Mouse (Mus musculus): ENCODE measurements at regions not wholly inside any gene's neighbourhood (a gene's known extent, or its start where the extent isn't known, plus 50 kb on each side); places are given as distances from the start of the nearest gene placed in this dataset.
"Not testable (repeated sequence)": the region's sequence is repeated elsewhere in the genome, so short reads cannot be mapped to it uniquely, and the experiment has no call there.

GRCm38 (mm10) chr6:68852286-68852685 lies 1316.7 kb upstream of the Tacstd2 start:
- Histone ChIP-seq H3K9me3 (ENCODE audit: low read length) (no peaks in the 10 kb centered on the region), H3K27me3 (replicated peaks; ENCODE audit: insufficient read depth, low read length) (no peaks in the 10 kb centered on the region), H3K27ac (ENCODE audit: low read length) (no peak overlapping the region), H3K36me3 (ENCODE audit: insufficient read depth, low read length) (no peaks in the 10 kb centered on the region), H3K4me2 (replicated peaks; ENCODE audit: low read depth, low read length) (no peak overlapping the region), H3K4me3 (ENCODE audit: low read depth, low read length) (no peak overlapping the region), H3K9ac (replicated peaks; ENCODE audit: low read depth) (no peak overlapping the region), H3K4me1 (ENCODE audit: insufficient read depth, low read depth, low read length) (no peaks in the 10 kb centered on the region)
- DNase-seq (ENCODE audit: low spot score) (no peak), ATAC-seq (no peak)
- TF ChIP-seq EP300 (IDR thresholded peaks at IDR 0.05) (no peak), CTCF (IDR thresholded peaks at IDR 0.05) (no peak)
- WGBS: 66% methylated on average over 2 of the region's 2 CpGs

GRCm38 (mm10) chr6:68835186-68835585 lies 1299.6 kb upstream of the Tacstd2 start:
- no peak for DNase-seq (ENCODE audit: low spot score)
- no peaks in the 10 kb centered on the region for H3K4me1 ChIP-seq (ENCODE audit: insufficient read depth, low read depth, low read length)
- no peak overlapping the region for H3K27ac ChIP-seq (ENCODE audit: low read length)
- TF ChIP-seq CTCF (IDR thresholded peaks at IDR 0.05) (no peak), EP300 (IDR thresholded peaks at IDR 0.05) (no peak)
- ATAC-seq: no peak
- H3K4me3 ChIP-seq (ENCODE audit: low read depth, low read length): no peak overlapping the region
- H3K4me2 ChIP-seq (replicated peaks; ENCODE audit: low read depth, low read length): no peak overlapping the region
- WGBS: 51% methylated on average over 1 of the region's 1 CpGs
- no peak overlapping the region for H3K9ac ChIP-seq (replicated peaks; ENCODE audit: low read depth)
- H3K36me3 ChIP-seq (ENCODE audit: insufficient read depth, low read length): no peaks in the 10 kb centered on the region
- no peaks in the 10 kb centered on the region for H3K27me3 ChIP-seq (replicated peaks; ENCODE audit: insufficient read depth, low read length)
- no peaks in the 10 kb centered on the region for H3K9me3 ChIP-seq (ENCODE audit: low read length)

- Histone ChIP-seq H3K9ac (replicated peaks; ENCODE audit: low read depth) (no peak overlapping the region), H3K4me2 (replicated peaks; ENCODE audit: low read depth, low read length) (no peak overlapping the region), H3K27ac (ENCODE audit: low read length) (no peak overlapping the region), H3K9me3 (ENCODE audit: low read length) (no peaks in the 10 kb centered on the region), H3K36me3 (ENCODE audit: insufficient read depth, low read length) (no peaks in the 10 kb centered on the region), H3K27me3 (replicated peaks; ENCODE audit: insufficient read depth, low read length) (no peaks in the 10 kb centered on the region), H3K4me3 (ENCODE audit: low read depth, low read length) (no peak overlapping the region), H3K4me1 (ENCODE audit: insufficient read depth, low read depth, low read length) (no peaks in the 10 kb centered on the region)
- 65% methylated on average over 4 of the region's 4 CpGs for WGBS
- DNase-seq (ENCODE audit: low spot score) (no peak), ATAC-seq (no peak)
- TF ChIP-seq CTCF (IDR thresholded peaks at IDR 0.05) (no peak), EP300 (IDR thresholded peaks at IDR 0.05) (no peak)
Measured at GRCm38 (mm10) chr6:68834633-68835032, 1299.0 kb upstream of the Tacstd2 start.

- not testable (repeated sequence) for H3K9me3 ChIP-seq (ENCODE audit: low read length); H3K4me3 ChIP-seq (ENCODE audit: low read depth, low read length); ATAC-seq; H3K27ac ChIP-seq (ENCODE audit: low read length); H3K9ac ChIP-seq (replicated peaks; ENCODE audit: low read depth); H3K27me3 ChIP-seq (replicated peaks; ENCODE audit: insufficient read depth, low read length); DNase-seq (ENCODE audit: low spot score); H3K4me2 ChIP-seq (replicated peaks; ENCODE audit: low read depth, low read length); H3K4me1 ChIP-seq (ENCODE audit: insufficient read depth, low read depth, low read length); H3K36me3 ChIP-seq (ENCODE audit: insufficient read depth, low read length)
- 88% methylated on average over 1 of the region's 1 CpGs for WGBS
Measured at GRCm38 (mm10) chr6:68828460-68828859, 1292.9 kb upstream of the Tacstd2 start.

- no peak for TF ChIP-seq CTCF (IDR thresholded peaks at IDR 0.05)
- TF ChIP-seq EP300 (IDR thresholded peaks at IDR 0.05): no peak
- no peaks in the 10 kb centered on the region for H3K27me3 ChIP-seq (replicated peaks; ENCODE audit: insufficient read depth, low read length)
- 68% methylated on average over 3 of the region's 3 CpGs for WGBS
Measured at GRCm38 (mm10) chr6:68813346-68813745, 1277.8 kb upstream of the Tacstd2 start.

GRCm38 (mm10) chr6:68799205-68799604 lies 1263.6 kb upstream of the Tacstd2 start:
- H3K4me3 ChIP-seq (ENCODE audit: low read depth, low read length); H3K9me3 ChIP-seq (ENCODE audit: low read length); H3K4me2 ChIP-seq (replicated peaks; ENCODE audit: low read depth, low read length); H3K9ac ChIP-seq (replicated peaks; ENCODE audit: low read depth); DNase-seq (ENCODE audit: low spot score); H3K27me3 ChIP-seq (replicated peaks; ENCODE audit: insufficient read depth, low read length); H3K27ac ChIP-seq (ENCODE audit: low read length); ATAC-seq; H3K36me3 ChIP-seq (ENCODE audit: insufficient read depth, low read length); H3K4me1 ChIP-seq (ENCODE audit: insufficient read depth, low read depth, low read length): not testable (repeated sequence)
- WGBS: 89% methylated on average over 16 of the region's 19 CpGs

More at GRCm38 (mm10) chr6:68813346-68813745, 1277.8 kb upstream of the Tacstd2 start:
- H3K4me1 ChIP-seq (ENCODE audit: insufficient read depth, low read depth, low read length): no peaks in the 10 kb centered on the region
- H3K36me3 ChIP-seq (ENCODE audit: insufficient read depth, low read length): no peaks in the 10 kb centered on the region
- no peak overlapping the region for H3K27ac ChIP-seq (ENCODE audit: low read length)
- H3K4me3 ChIP-seq (ENCODE audit: low read depth, low read length): no peak overlapping the region
- no peaks in the 10 kb centered on the region for H3K9me3 ChIP-seq (ENCODE audit: low read length)
- no peak for ATAC-seq
- H3K4me2 ChIP-seq (replicated peaks; ENCODE audit: low read depth, low read length): no peak overlapping the region
- DNase-seq (ENCODE audit: low spot score): no peak
- H3K9ac ChIP-seq (replicated peaks; ENCODE audit: low read depth): no peak overlapping the region

GRCm38 (mm10) chr6:68771507-68771906 lies 1235.9 kb upstream of the Tacstd2 start:
- H3K27me3 ChIP-seq (replicated peaks; ENCODE audit: insufficient read depth, low read length): no peaks in the 10 kb centered on the region
- H3K4me1 ChIP-seq (ENCODE audit: insufficient read depth, low read depth, low read length): no peaks in the 10 kb centered on the region
- ATAC-seq (no peak), DNase-seq (ENCODE audit: low spot score) (no peak)
- no peaks in the 10 kb centered on the region for H3K9me3 ChIP-seq (ENCODE audit: low read length)
- no peak overlapping the region for H3K27ac ChIP-seq (ENCODE audit: low read length)
- no peak overlapping the region for H3K4me2 ChIP-seq (replicated peaks; ENCODE audit: low read depth, low read length)
- H3K4me3 ChIP-seq (ENCODE audit: low read depth, low read length): no peak overlapping the region
- TF ChIP-seq CTCF (IDR thresholded peaks at IDR 0.05) (no peak), EP300 (IDR thresholded peaks at IDR 0.05) (no peak)
- no peaks in the 10 kb centered on the region for H3K36me3 ChIP-seq (ENCODE audit: insufficient read depth, low read length)
- 62% methylated on average over 2 of the region's 2 CpGs for WGBS
- no peak overlapping the region for H3K9ac ChIP-seq (replicated peaks; ENCODE audit: low read depth)
